Mouse (Mus musculus): Measurements from ENCODE around the gene Tbxas1.

GRCm38 (mm10) chr6:38881468-38881867, 6.3 kb downstream of the Tbxas1 start:
- TF ChIP-seq EP300 (IDR thresholded peaks at IDR 0.05), result no peak
- no peak for TF ChIP-seq CTCF (IDR thresholded peaks at IDR 0.05)

Measured in lung, postnatal 0 days (tissue).